Mouse (Mus musculus): Measurements from ENCODE around the gene Ankrd24.

DNA sequence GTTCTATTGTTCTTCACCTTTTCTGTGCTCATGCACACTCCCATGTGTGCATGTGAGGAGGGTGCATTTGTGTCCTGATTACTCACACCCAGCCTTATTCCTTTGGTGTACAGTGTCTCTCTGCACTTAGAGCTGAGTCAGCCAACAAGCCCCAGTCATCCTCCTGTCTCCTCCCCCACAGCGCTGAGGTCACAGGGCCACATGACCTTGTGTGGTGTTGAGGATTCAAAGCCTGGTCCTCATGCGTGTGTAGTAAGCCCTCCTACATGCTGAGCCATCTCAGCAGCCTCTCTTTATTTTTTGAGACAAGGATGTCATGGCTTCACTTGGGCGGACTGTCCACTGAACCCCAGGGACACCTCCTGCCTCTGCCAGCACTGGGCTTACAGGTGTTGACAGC, 15.6 kb upstream of the Ankrd24 start:
- TF ChIP-seq CEBPB (IDR thresholded peaks at IDR 0.05; ENCODE audit: insufficient read depth, poor library complexity, severe bottlenecking) (no peak), POLR2AphosphoS2 (IDR thresholded peaks at IDR 0.05; ENCODE audit: insufficient read length, low read depth) (no peak), POLR2A (IDR thresholded peaks at IDR 0.05; ENCODE audit: insufficient read length, low read depth) (no peak), E2F4 (IDR thresholded peaks at IDR 0.05; ENCODE audit: insufficient read depth) (no peak), MYOG (IDR thresholded peaks at IDR 0.05; ENCODE audit: control insufficient read depth in 1 of 3, insufficient read depth in 1 of 3, insufficient read length in 2 of 3, low read depth in 2 of 3) (no peak), TCF3 (IDR thresholded peaks at IDR 0.05; ENCODE audit: insufficient read length, low read depth) (no peak), USF1 (IDR thresholded peaks at IDR 0.05; ENCODE audit: low read depth) (peak; percentile 67), MAX (IDR thresholded peaks at IDR 0.05; ENCODE audit: low read depth) (no peak), REST (IDR thresholded peaks at IDR 0.05; ENCODE audit: insufficient read depth, insufficient read length) (no peak), TCF12 (IDR thresholded peaks at IDR 0.05; ENCODE audit: insufficient read depth, poor library complexity, severe bottlenecking) (no peak)
